19 mouse cellular contexts compared by ENCODE assay signal in the genomic region with DNA sequence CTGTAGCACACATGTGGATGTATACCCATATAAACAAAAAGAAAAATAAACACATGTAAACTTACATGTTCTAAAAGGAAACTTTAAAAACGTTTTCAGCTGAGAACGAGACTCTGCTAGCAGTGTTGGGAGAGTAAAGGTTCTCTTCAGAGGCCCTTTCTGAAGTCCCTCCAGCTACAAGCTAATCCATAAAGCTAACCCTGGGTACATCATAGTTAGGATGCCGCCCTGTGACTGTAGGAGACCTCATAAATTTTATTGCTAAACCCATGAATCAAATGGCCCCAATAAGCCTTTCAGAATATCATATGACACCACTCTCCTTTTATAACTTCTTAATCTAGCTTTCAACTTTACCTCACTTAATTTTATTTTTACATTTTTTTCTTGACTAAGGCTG.
DNase-seq lines count a peak whose midpoint lies in the region; ATAC-seq and TF ChIP-seq lines count a peak whose summit lies in the region.
"Had no signal": no experiment of that assay in that cellular context is flagged by ENCODE, and none has a peak within 500 bp of the region (broad histone marks: within the 10 kb centered on the region; RNA-seq: fewer than 3 reads in every experiment).

No protein-coding gene starts in this region.

- TF ChIP-seq CTCF in intestine, postnatal 0 days (IDR thresholded peaks at IDR 0.05; ENCODE audit: low read depth), result no peak
- TF ChIP-seq CTCF in stomach, postnatal 0 days (IDR thresholded peaks at IDR 0.05; ENCODE audit: low read depth), result no peak

- H3K27me3 ChIP-seq in intestine, embryonic 15.5 days (replicated peaks), result no peaks in the 10 kb centered on the region
- no peaks in the 10 kb centered on the region for H3K27me3 ChIP-seq in intestine, postnatal 0 days (replicated peaks; ENCODE audit: control insufficient read depth, insufficient read depth, low read length)
- H3K27me3 ChIP-seq in limb, embryonic 13.5 days, result no peaks in the 10 kb centered on the region
- no peaks in the 10 kb centered on the region for H3K27me3 ChIP-seq in limb, embryonic 10.5 days (ENCODE audit: low read depth, poor library complexity, severe bottlenecking)
- no peaks in the 10 kb centered on the region for H3K27me3 ChIP-seq in stomach, postnatal 0 days (ENCODE audit: control insufficient read depth, insufficient read depth, low read length)
- H3K27me3 ChIP-seq: embryonic facial prominence, embryonic 12.5 days; forebrain, embryonic 13.5 days; forebrain, embryonic 15.5 days had no signal

- ATAC-seq in intestine, embryonic 15.5 days, result peak; percentile 81
- no peak for ATAC-seq in intestine, postnatal 0 days
- 0 out of 2 replicates have a peak, but pooled peaks have one; percentile 42 for ATAC-seq in limb, embryonic 13.5 days (ENCODE audit: low FRiP score, low read depth)
- ATAC-seq in stomach, postnatal 0 days (ENCODE audit: low FRiP score, low TSS enrichment), result no peak
- ATAC-seq: forebrain, embryonic 13.5 days; forebrain, embryonic 15.5 days had no signal

- 43% methylated on average over 3 of the region's 3 CpGs for WGBS in intestine, embryonic 15.5 days
- 36% methylated on average over 3 of the region's 3 CpGs for WGBS in intestine, postnatal 0 days
- 22% methylated on average over 3 of the region's 3 CpGs for WGBS in limb, embryonic 13.5 days
- 56% methylated on average over 3 of the region's 3 CpGs for WGBS in limb, embryonic 10.5 days
- WGBS in large intestine, adult 2 months, result 19% methylated on average over 3 of the region's 3 CpGs
- 52% methylated on average over 3 of the region's 3 CpGs for WGBS in stomach, postnatal 0 days

- H3K4me2 ChIP-seq in intestine, embryonic 15.5 days (replicated peaks), result no peak overlapping the region
- no peak overlapping the region for H3K4me2 ChIP-seq in intestine, postnatal 0 days (replicated peaks; ENCODE audit: low read depth)
- H3K4me2 ChIP-seq in limb, embryonic 13.5 days (replicated peaks), result no peak overlapping the region
- H3K4me2 ChIP-seq in stomach, postnatal 0 days (replicated peaks; ENCODE audit: low read depth), result no peak overlapping the region
- H3K4me2 ChIP-seq: embryonic facial prominence, embryonic 12.5 days; forebrain, embryonic 13.5 days; forebrain, embryonic 15.5 days had no signal

- no peak overlapping the region for H3K4me3 ChIP-seq in intestine, embryonic 15.5 days (replicated peaks)
- H3K4me3 ChIP-seq in intestine, postnatal 0 days (ENCODE audit: low read depth, low read length), result no peak overlapping the region
- no peak overlapping the region for H3K4me3 ChIP-seq in limb, embryonic 13.5 days
- no peak overlapping the region for H3K4me3 ChIP-seq in limb, embryonic 10.5 days
- no peak overlapping the region for H3K4me3 ChIP-seq in stomach, postnatal 0 days (ENCODE audit: low read depth, low read length)
- H3K4me3 ChIP-seq: embryonic facial prominence, embryonic 10.5 days; embryonic facial prominence, embryonic 12.5 days; forebrain, embryonic 13.5 days; forebrain, embryonic 15.5 days had no signal

- H3K9ac ChIP-seq in intestine, embryonic 15.5 days, result no peak overlapping the region
- no peak overlapping the region for H3K9ac ChIP-seq in intestine, postnatal 0 days (ENCODE audit: low read depth, low read length)
- H3K9ac ChIP-seq in limb, embryonic 13.5 days, result no peak overlapping the region
- no peak overlapping the region for H3K9ac ChIP-seq in stomach, postnatal 0 days (ENCODE audit: low read length)
- H3K9ac ChIP-seq: embryonic facial prominence, embryonic 12.5 days; forebrain, embryonic 13.5 days; forebrain, embryonic 15.5 days had no signal

- no peaks in the 10 kb centered on the region for H3K4me1 ChIP-seq in intestine, embryonic 15.5 days (replicated peaks)
- no peaks in the 10 kb centered on the region for H3K4me1 ChIP-seq in intestine, postnatal 0 days (replicated peaks; ENCODE audit: control insufficient read depth, insufficient read depth, low read length)
- H3K4me1 ChIP-seq in limb, embryonic 13.5 days, result peaks cover 6% of the 10 kb centered on the region
- H3K4me1 ChIP-seq in limb, embryonic 10.5 days, result peaks cover 4% of the 10 kb centered on the region; the same call in 1 of the 2 replicates
- H3K4me1 ChIP-seq in stomach, postnatal 0 days (replicated peaks; ENCODE audit: control insufficient read depth, insufficient read depth), result no peaks in the 10 kb centered on the region
- H3K4me1 ChIP-seq: embryonic facial prominence, embryonic 12.5 days; forebrain, embryonic 13.5 days; forebrain, embryonic 15.5 days had no signal

- DNase-seq in limb, embryonic 10.5 days (ENCODE audit: low spot score), result no peak
- DNase-seq in large intestine, adult 2 months (ENCODE audit: low read depth, low spot score), result peak; percentile 38
- no peak for DNase-seq in stomach, postnatal 0 days (ENCODE audit: low spot score)
- DNase-seq: adrenal gland, adult 2 months; adrenal gland, postnatal 10 days; adrenal gland, postnatal 25 days; cerebellum, adult 11 months; cerebellum, adult 18-20 months; cerebellum, adult 8-10 months; cerebellum, adult 9-11 months; cerebellum, postnatal 14 days; cerebellum, postnatal 36 days had no signal

- no peak overlapping the region for H3K27ac ChIP-seq in intestine, embryonic 15.5 days
- no peak overlapping the region for H3K27ac ChIP-seq in intestine, postnatal 0 days (ENCODE audit: low read depth, low read length)
- no peak overlapping the region for H3K27ac ChIP-seq in limb, embryonic 13.5 days
- no peak overlapping the region for H3K27ac ChIP-seq in limb, embryonic 10.5 days
- H3K27ac ChIP-seq in stomach, postnatal 0 days (replicated peaks), result no peak overlapping the region
- H3K27ac ChIP-seq: embryonic facial prominence, embryonic 10.5 days; embryonic facial prominence, embryonic 12.5 days; forebrain, embryonic 13.5 days; forebrain, embryonic 15.5 days had no signal

- no peaks in the 10 kb centered on the region for H3K36me3 ChIP-seq in intestine, embryonic 15.5 days
- no peaks in the 10 kb centered on the region for H3K36me3 ChIP-seq in intestine, postnatal 0 days (ENCODE audit: control insufficient read depth, insufficient read depth)
- no peaks in the 10 kb centered on the region for H3K36me3 ChIP-seq in limb, embryonic 13.5 days
- H3K36me3 ChIP-seq in limb, embryonic 10.5 days, result no peaks in the 10 kb centered on the region
- H3K36me3 ChIP-seq in stomach, postnatal 0 days (ENCODE audit: control insufficient read depth, insufficient read depth, low read length), result no peaks in the 10 kb centered on the region
- H3K36me3 ChIP-seq: embryonic facial prominence, embryonic 10.5 days; embryonic facial prominence, embryonic 12.5 days; forebrain, embryonic 15.5 days had no signal

- no peak for TF ChIP-seq EP300 in stomach, postnatal 0 days (optimal IDR thresholded peaks at IDR 0.05)

- H3K9me3 ChIP-seq in intestine, embryonic 15.5 days, result no peaks in the 10 kb centered on the region
- H3K9me3 ChIP-seq in intestine, postnatal 0 days (ENCODE audit: control insufficient read depth), result no peaks in the 10 kb centered on the region
- no peaks in the 10 kb centered on the region for H3K9me3 ChIP-seq in limb, embryonic 13.5 days
- no peaks in the 10 kb centered on the region for H3K9me3 ChIP-seq in limb, embryonic 10.5 days (replicated peaks)
- H3K9me3 ChIP-seq in stomach, postnatal 0 days (ENCODE audit: control insufficient read depth, low read length), result no peaks in the 10 kb centered on the region
- H3K9me3 ChIP-seq: embryonic facial prominence, embryonic 10.5 days; embryonic facial prominence, embryonic 12.5 days; forebrain, embryonic 13.5 days; forebrain, embryonic 15.5 days had no signal

Comparison
In these comparisons a context has a peak if more than half of its experiments do, and no peak if none do; other contexts are left out.
1. ATAC-seq: peak in intestine, embryonic 15.5 days (single experiment) and limb, embryonic 13.5 days (single experiment); none in intestine, postnatal 0 days (single experiment) and stomach, postnatal 0 days (single experiment).